Mouse (Mus musculus) spleen, adult 18-20 months (tissue): ENCODE measurements at regions not wholly inside any gene's neighbourhood (a gene's known extent, or its start where the extent isn't known, plus 50 kb on each side); places are given as distances from the start of the nearest gene placed in this dataset.

Source experiments
- DNase-seq, 2 experiments: peaks; one replicate each; pipeline ENCODE4 v3.0.0; 2022; ENCODE audit warnings: mixed read lengths in 2 of 2

- no peak for DNase-seq
Observed at GRCm38 (mm10) chr8:109155489-109155888, 338.3 kb upstream of the Pmfbp1 start.

- no peak for DNase-seq
Observed at GRCm38 (mm10) chr8:109156016-109156415, 337.8 kb upstream of the Pmfbp1 start.

- DNase-seq = no peak
Observed at GRCm38 (mm10) chr8:109172701-109173100, 321.1 kb upstream of the Pmfbp1 start.

- no peak for DNase-seq
Observed at GRCm38 (mm10) chr8:109185558-109186198, 308.1 kb upstream of the Pmfbp1 start.

GRCm38 (mm10) chr8:109187617-109188016 lies 306.2 kb upstream of the Pmfbp1 start:
- DNase-seq = no peak

- no peak for DNase-seq
Observed at GRCm38 (mm10) chr8:109214247-109214646, 279.6 kb upstream of the Pmfbp1 start.

- DNase-seq = no peak
Observed at GRCm38 (mm10) chr8:109216318-109216717, 277.5 kb upstream of the Pmfbp1 start.

- DNase-seq = no peak
Observed at GRCm38 (mm10) chr8:109217326-109217725, 276.5 kb upstream of the Pmfbp1 start.

GRCm38 (mm10) chr8:109232281-109233234 lies 261.3 kb upstream of the Pmfbp1 start:
- no peak for DNase-seq

- DNase-seq = no peak
Observed at GRCm38 (mm10) chr8:109245526-109245925, 248.3 kb upstream of the Pmfbp1 start.

- DNase-seq = no peak
Observed at GRCm38 (mm10) chr8:109247875-109248274, 246.0 kb upstream of the Pmfbp1 start.

GRCm38 (mm10) chr8:109248356-109248755 lies 245.5 kb upstream of the Pmfbp1 start:
- no peak for DNase-seq

- DNase-seq = no peak
Observed at GRCm38 (mm10) chr8:109249256-109249655, 244.6 kb upstream of the Pmfbp1 start.

- no peak for DNase-seq
Observed at GRCm38 (mm10) chr8:109249691-109250090, 244.1 kb upstream of the Pmfbp1 start.

- no peak for DNase-seq
Observed at GRCm38 (mm10) chr8:109250551-109250950, 243.3 kb upstream of the Pmfbp1 start.

GRCm38 (mm10) chr8:109251360-109251798 lies 242.4 kb upstream of the Pmfbp1 start:
- DNase-seq = no peak

GRCm38 (mm10) chr8:109252404-109252803 lies 241.4 kb upstream of the Pmfbp1 start:
- no peak for DNase-seq

- DNase-seq = no peak
Observed at GRCm38 (mm10) chr8:109279129-109279528, 214.7 kb upstream of the Pmfbp1 start.

GRCm38 (mm10) chr8:109280540-109280939 lies 213.3 kb upstream of the Pmfbp1 start:
- no peak for DNase-seq

- no peak for DNase-seq
Observed at GRCm38 (mm10) chr8:109281598-109281997, 212.2 kb upstream of the Pmfbp1 start.

GRCm38 (mm10) chr8:109310670-109311386 lies 183.0 kb upstream of the Pmfbp1 start:
- no peak for DNase-seq

- no peak for DNase-seq
Observed at GRCm38 (mm10) chr8:109311484-109312210, 182.2 kb upstream of the Pmfbp1 start.

- DNase-seq = no peak
Observed at GRCm38 (mm10) chr8:109312731-109313130, 181.1 kb upstream of the Pmfbp1 start.
